Mouse (Mus musculus) layer of hippocampus, adult 2 months (tissue): ENCODE measurements around the gene Ccdc59. TPM values are rescaled to one million over a fixed set of nuclear protein-coding genes. Genes with fewer than 3 reads are reported as not detected.

Source experiments
- DNase-seq, 2 experiments: peaks; one replicate each; pipeline ENCODE4 v3.0.0; 2022; ENCODE audit warnings: low spot score in 2 of 2
- H3K27ac ChIP-seq: fragments of 200-600 bp; 2 replicates; pipeline ENCODE4 v1.8.1; 2022
- H3K4me3 ChIP-seq: fragments of 200-600 bp; 2 replicates; pipeline ENCODE4 v1.8.1; 2022; ENCODE audit warnings: mild to moderate bottlenecking
- CTCF ChIP-seq: fragments of 200-600 bp; conservative IDR thresholded peaks from 2 replicates; pipeline ENCODE4 v1.8.1; 2022; ENCODE audit warnings: antibody characterized with exemption, mild to moderate bottlenecking, moderate library complexity
- total RNA-seq, 2 experiments: library from RNA; stranded (reverse); gene quantifications; 2 replicates each; pipeline ENCODE4 v1.2.3; 2021

The Ccdc59 gene
- total RNA-seq, 2 experiments from 2014 or later = 21.4 to 22.6 TPM

DNA sequence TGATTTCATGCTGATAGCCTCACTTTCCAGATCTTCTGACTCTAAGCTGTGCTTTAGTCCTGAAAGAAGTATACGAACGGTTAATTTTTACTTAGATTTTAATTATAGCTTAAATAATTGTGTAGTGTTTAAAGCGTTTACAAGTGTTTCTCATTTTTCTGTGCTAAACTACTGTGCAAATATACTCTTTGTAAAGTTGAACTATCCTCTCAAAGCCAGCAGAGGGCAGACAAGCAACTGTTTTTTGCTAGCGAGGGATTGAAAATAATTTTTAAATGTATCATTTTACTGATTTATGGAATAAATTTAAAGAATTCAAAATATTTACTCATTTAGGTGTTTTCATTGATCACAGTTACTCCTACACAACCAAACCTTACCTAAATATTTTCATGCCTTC, 26.4 kb downstream of the Ccdc59 start:
- DNase-seq = peak in 1 of 2 experiments; percentile 21
- H3K27ac ChIP-seq = no peak overlapping the region
- TF ChIP-seq CTCF = peak; percentile 83
- H3K4me3 ChIP-seq = no peak overlapping the region

Other genes starting within 250 kb of the Ccdc59 start
- gene Mettl25, start 313 bp downstream of the Ccdc59 start, total RNA-seq = 1 to 10 TPM; 6.1 to 6.9 TPM